Mouse (Mus musculus) lung, postnatal 25 days (tissue): Measurements from ENCODE around the gene Trip4.

Source experiments
- DNase-seq: peaks from one replicate; pipeline ENCODE4 v3.0.0; 2022; ENCODE audit warnings: low spot score

Trip4 gene

GRCm38 (mm10) chr9:65834628-65835354 is 73.8 kb downstream of the Trip4 start:
- no peak for DNase-seq

GRCm38 (mm10) chr9:65833640-65834039 is 75.0 kb downstream of the Trip4 start:
- no peak for DNase-seq

- no peak for DNase-seq
These were observed 75.4 kb downstream of the Trip4 start for GRCm38 (mm10) chr9:65833230-65833629.

- DNase-seq, result no peak
These were observed 76.6 kb downstream of the Trip4 start for GRCm38 (mm10) chr9:65832041-65832440.

GRCm38 (mm10) chr9:65831164-65831563 is 77.4 kb downstream of the Trip4 start:
- DNase-seq, result no peak

- no peak for DNase-seq
These were observed 78.3 kb downstream of the Trip4 start for GRCm38 (mm10) chr9:65830255-65830654.

- DNase-seq, result peak; percentile 73
These were observed 79.2 kb downstream of the Trip4 start for GRCm38 (mm10) chr9:65829410-65829809.

- DNase-seq, result peak; percentile 65
These were observed 80.1 kb downstream of the Trip4 start for GRCm38 (mm10) chr9:65828511-65828910.

- no peak for DNase-seq
These were observed 80.6 kb downstream of the Trip4 start for GRCm38 (mm10) chr9:65828016-65828403.

- DNase-seq, result peak; percentile 94
These were observed 81.1 kb downstream of the Trip4 start, which contains the start of gene Zfp609 for GRCm38 (mm10) chr9:65827344-65828015. Zfp609 (minus strand) TSS chr9:65827564.

- DNase-seq, result peak; percentile 51
These were observed 81.8 kb downstream of the Trip4 start for GRCm38 (mm10) chr9:65826588-65827343.

GRCm38 (mm10) chr9:65826226-65826587 is 82.4 kb downstream of the Trip4 start:
- no peak for DNase-seq

- no peak for DNase-seq
These were observed 84.7 kb downstream of the Trip4 start for GRCm38 (mm10) chr9:65823716-65824462.

GRCm38 (mm10) chr9:65822011-65822410 is 86.6 kb downstream of the Trip4 start:
- no peak for DNase-seq

- peak; percentile 54 for DNase-seq
These were observed 88.3 kb downstream of the Trip4 start for GRCm38 (mm10) chr9:65820301-65820700.

- DNase-seq, result no peak
These were observed 90.2 kb downstream of the Trip4 start for GRCm38 (mm10) chr9:65818402-65818801.

GRCm38 (mm10) chr9:65812841-65813240 is 95.8 kb downstream of the Trip4 start:
- no peak for DNase-seq

- DNase-seq, result no peak
These were observed 96.8 kb downstream of the Trip4 start for GRCm38 (mm10) chr9:65811784-65812183.

- DNase-seq, result no peak
These were observed 100.8 kb downstream of the Trip4 start for GRCm38 (mm10) chr9:65807818-65808217.

GRCm38 (mm10) chr9:65807251-65807650 is 101.3 kb downstream of the Trip4 start:
- DNase-seq, result no peak

GRCm38 (mm10) chr9:65799770-65800169 is 108.8 kb downstream of the Trip4 start:
- DNase-seq, result no peak

GRCm38 (mm10) chr9:65795651-65796050 is 112.9 kb downstream of the Trip4 start:
- no peak for DNase-seq
